Mouse (Mus musculus) adrenal gland (tissue): ENCODE measurements at regions not wholly inside any gene's neighbourhood (a gene's known extent, or its start where the extent isn't known, plus 50 kb on each side); places are given as distances from the start of the nearest gene placed in this dataset.

Experiments
- intact Hi-C: fragments of 180-260 bp; cut with DNase I; formaldehyde crosslinking; loops from one replicate; pipeline ENCODE4 v1.15.1; 2025

DNA sequence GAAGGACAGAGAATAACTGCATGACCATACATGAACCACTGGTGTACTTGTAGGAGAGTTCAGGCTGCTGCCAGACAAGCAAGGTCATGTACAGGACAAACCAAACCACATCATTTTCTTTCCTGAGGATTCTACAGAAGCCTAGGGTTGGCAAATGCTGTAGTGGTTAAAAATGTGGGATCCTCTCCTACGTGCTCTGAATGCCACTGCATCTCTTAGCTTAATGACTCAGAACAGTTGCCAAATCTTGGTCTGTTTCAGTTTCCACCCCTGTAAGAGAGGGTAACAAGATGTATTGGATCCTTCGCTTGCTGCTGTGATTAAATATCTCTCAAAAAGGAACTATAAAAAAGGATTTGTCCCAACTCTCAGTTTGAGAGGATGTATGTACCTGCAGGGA, 938.1 kb downstream of the 4930444P10Rik start:
- intact Hi-C loops = no loop called here

DNA sequence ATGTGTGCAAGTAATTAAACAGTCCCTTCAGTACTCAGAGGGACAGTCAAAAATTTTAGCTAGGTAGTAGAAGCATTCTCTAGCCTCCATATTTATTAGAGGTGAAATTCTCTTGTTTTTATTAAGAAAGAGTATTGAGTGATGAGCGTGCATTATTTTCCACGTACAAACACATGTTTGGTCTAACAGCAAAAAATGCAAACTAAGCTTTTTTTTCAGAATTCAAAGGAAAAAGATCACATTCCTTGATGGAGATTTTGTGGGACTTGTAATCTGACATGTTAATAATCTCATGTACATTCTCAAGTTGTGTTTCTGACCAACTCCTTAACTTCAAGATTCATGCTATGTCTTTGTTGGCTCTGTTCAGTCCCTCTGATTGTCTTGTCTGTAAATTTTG, 939.2 kb downstream of the 4930444P10Rik start:
- intact Hi-C loops = no loop called here

- intact Hi-C loops = no loop called here
Measured at GRCm38 (mm10) chr1:15143922-15144591, 949.1 kb downstream of the 4930444P10Rik start.

DNA sequence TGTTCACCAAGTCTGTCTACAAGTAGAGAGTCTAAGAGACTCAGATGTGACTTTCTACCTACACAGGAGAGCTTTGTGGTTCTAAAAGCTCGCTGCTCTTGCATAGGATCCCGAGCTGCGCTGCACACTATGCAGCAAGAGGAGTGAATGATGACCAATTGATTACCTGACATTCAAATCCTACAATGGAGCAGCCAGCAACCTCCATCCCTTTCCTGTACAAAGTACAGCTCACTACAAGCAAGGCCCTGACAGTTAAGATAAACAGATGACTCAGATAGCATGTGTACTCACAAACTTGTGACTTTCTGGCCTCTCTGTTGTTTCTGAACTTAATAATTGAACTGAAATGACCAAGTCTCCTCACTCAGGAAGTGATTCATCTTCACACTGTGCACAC, 974.7 kb downstream of the 4930444P10Rik start:
- intact Hi-C loops = no loop called here

DNA sequence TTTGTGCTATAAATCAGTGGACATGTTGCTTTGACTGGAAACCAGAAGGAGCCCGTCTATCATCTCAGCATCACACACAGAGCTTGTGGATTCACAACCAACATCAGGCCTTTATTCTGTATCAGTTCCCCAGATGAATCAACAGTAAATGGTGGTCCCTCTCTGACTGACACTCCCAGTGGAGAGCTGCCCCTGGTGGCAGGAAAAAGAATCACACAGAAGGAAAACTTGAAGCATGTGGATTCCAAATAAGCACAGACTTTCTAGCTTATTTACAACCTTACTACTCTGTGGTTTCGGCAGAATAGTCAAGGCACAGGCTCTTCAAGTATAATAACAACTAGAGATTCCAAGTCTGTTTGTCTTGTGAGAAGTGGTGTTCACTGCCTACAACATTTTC, 981.7 kb downstream of the 4930444P10Rik start:
- intact Hi-C loops = no loop called here

DNA sequence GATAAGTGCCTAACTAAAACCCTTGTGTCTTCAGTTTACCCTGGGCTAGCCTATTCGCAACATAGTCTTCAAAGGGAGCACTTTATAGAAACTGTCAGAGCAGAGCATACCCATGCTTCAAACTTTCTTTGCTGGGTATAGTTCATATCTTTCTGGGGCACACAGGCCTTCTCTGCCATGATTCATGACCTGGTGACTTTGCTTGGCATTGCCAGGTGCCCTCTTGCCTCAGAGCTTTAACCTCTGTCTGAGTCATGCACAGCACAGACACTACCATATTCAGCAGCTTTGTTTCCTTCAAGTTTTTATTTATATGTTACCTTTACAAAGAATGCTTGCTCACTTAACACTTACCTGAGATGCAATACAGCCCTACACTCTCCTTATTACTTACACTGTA, 1022.8 kb downstream of the 4930444P10Rik start:
- intact Hi-C loops = no loop called here

GRCm38 (mm10) chr1:15034047-15034446, 1059.1 kb downstream of the 4930444P10Rik start:
- intact Hi-C loops = no loop called here

DNA sequence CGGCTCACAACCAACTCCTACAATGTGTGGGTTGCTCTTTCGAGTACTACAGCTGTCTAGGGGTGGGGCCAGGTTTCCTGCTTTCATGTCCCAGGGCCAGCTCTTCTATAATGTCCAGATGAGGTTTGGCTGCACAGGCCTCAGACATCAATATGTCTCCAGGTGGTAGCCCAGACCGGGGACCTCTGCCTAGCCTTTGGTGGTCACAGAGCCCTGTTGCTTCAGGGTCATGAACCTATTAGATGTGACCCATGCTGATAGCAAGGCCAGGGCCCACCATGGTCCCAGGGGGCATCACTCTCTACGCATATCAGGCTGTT, 1074.7 kb downstream of the 4930444P10Rik start:
- intact Hi-C loops = no loop called here

DNA sequence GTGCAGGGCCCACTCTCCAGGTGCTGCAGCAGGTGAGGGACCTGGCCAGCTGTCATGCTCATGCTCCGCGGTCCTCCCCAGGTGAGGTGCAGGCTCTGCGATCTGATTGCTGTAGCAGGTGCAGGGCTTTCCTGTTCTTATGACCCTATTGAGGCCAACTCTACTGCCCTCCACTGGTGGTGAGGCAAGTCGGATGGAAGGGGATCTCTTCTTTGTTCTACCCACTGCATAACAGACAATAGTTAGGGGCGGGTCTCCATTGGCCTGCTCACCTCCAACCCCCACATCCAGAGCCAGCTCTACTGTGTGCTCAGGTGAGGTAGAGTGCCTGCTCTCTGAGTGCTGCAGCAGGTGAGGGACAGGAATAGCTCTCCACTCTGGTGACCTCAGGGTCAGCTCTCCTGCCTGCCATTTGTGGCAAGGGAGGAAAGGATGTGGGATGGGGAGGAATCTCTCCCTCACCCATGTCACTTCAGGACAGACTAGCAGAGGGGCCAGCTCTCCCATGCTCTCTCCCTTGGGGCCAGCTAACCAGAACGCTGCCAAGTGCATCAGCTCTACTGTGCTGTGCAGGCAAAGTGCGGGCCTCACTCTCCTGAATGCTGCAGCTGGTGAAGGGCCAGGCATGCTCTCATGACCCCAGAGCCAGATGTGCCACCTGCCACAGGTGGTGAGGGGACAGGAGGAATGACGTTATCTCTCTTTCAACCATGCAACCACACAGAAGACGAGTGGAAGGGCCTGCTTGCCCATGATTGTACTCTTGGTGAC, 1075.3 kb downstream of the 4930444P10Rik start:
- intact Hi-C loops = no loop called here

GRCm38 (mm10) chr1:15007663-15008344, 1085.3 kb downstream of the 4930444P10Rik start:
- intact Hi-C loops = loop anchor here (2.0 to 5.0 kb wide), 2 partner anchors 615 to 789 kb away; no protein-coding TSS in a partner anchor

- intact Hi-C loops = no loop called here
Measured at GRCm38 (mm10) chr1:14995348-14995747, 1097.8 kb downstream of the 4930444P10Rik start.

- intact Hi-C loops = loop anchor here (5.0 kb wide), 1 partner anchor 243 kb away; no protein-coding TSS in a partner anchor
Measured at GRCm38 (mm10) chr1:14980093-14980711, 1112.9 kb downstream of the 4930444P10Rik start.
